Mouse (Mus musculus) brown adipose tissue, adult 24 weeks (tissue): ENCODE results near the gene Synpr. TPM values are rescaled to one million over a fixed set of nuclear protein-coding genes. Genes with fewer than 3 reads are reported as not detected.
A peak's percentile ranks its signal among the peaks of the same experiment; 100 is the strongest.

Source experiments
- H3K27ac ChIP-seq: fragments of 200-500 bp; replicated peaks from 2 replicates; pipeline ENCODE4 v1.5.1; 2012; ENCODE audit warnings: low read depth, mild to moderate bottlenecking, low read length
- H3K4me1 ChIP-seq: fragments of 200-500 bp; 2 replicates; pipeline ENCODE4 v1.6.1; 2012; ENCODE audit warnings: low read length, mixed read lengths; ENCODE audit not compliant: control insufficient read depth, insufficient read depth, insufficient read length
- H3K4me3 ChIP-seq: fragments of 200-500 bp; 2 replicates; pipeline ENCODE4 v1.5.1; 2012; ENCODE audit warnings: low read depth, mild to moderate bottlenecking, low read length, moderate library complexity; ENCODE audit not compliant: insufficient read depth
- polyA plus RNA-seq: library from polyadenylated mRNA; stranded (reverse); fragments of >200 nt; gene quantifications from 2 replicates; pipeline ENCODE4 v1.2.4, GENCODE M21; 2012; ENCODE audit not compliant: missing spikeins, insufficient read depth, insufficient read length

Synpr gene
- polyA plus RNA-seq, 1 experiment: not detected

DNA sequence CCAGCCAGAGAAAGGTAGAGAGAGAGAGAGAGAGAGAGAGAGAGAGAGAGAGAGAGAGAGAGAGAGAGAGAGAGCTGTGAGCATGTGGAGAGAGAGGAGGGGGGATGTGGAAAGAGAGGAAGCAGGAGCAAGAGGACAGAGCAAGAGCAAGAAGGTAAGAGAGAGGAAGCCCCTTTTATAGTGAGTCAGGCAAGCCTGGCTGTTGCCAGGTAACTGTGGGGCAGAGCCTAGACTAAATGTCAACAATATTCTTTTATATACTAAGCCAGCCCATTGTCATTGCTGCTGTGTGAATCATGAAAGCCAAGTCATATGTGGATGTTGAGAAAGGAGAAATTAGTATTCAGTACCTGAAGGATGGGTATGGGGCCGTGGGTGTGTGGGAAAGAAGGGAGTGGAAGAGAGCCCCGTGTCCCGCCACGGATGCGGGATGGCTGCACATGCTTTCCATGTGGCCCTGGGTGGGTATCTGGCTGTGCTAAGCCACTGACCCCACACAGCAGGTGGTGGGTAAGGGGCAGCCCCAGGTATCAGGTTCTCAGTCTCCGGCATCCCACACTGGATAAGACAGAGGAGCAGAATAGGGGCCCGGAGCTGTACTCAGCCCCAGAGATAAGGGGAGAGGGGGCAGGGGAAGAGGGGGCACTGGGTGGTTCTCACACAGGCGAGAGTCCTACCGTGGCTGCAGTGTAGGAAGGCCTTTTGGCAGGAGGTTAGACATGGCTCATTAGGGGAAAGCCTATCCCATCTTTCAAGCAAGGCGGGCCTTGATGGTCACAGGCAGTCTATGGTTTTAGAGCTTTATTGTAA, 48.1 kb downstream of the Synpr start:
- H3K27ac ChIP-seq: no peak overlapping the region
- no peaks in the 10 kb centered on the region for H3K4me1 ChIP-seq

DNA sequence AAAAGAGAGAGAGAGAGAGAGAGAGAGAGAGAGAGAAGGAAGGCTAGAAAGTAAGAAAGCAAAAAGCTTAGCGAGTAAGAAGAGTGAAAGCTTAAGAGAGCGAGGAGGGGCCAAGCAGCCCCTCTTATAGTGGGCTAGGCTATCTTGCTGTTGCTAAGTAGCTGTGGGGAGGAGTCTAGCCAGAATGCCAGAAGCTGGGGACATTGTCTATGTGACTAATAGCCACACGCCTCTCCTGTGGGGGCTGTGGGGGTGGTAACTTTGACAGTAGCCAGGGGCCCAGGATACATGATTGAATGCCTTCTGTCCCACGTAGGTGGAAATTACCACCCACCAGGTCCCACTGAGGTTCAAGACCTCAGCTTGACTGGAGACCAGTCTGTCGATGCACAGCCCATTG, 48.8 kb downstream of the Synpr start:
- H3K27ac ChIP-seq: no peak overlapping the region
- H3K4me1 ChIP-seq: no peaks in the 10 kb centered on the region
- no peak overlapping the region for H3K4me3 ChIP-seq

More for the DNA sequence above, 48.1 kb downstream of the Synpr start:
- no peak overlapping the region for H3K4me3 ChIP-seq

DNA sequence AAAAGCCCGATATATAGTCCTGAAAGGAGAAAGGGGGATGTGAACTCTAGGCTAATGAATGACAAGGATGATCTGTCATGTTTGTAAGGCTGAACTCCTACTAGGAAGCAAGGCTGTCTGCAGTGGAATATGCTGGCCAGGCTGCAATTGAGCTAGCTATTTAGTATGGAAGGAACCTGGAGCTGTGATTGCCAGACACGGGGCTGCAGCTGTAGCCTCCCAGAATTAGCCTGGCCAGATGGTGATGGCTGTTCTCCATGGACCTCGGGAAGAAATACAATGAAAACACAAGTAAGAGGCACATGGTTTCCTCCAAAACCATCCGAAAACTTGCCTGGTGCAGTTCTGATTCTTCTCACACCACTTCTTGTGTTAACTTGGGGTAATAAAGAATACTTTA, 51.6 kb downstream of the Synpr start:
- no peak overlapping the region for H3K27ac ChIP-seq
- no peaks in the 10 kb centered on the region for H3K4me1 ChIP-seq
- no peak overlapping the region for H3K4me3 ChIP-seq

DNA sequence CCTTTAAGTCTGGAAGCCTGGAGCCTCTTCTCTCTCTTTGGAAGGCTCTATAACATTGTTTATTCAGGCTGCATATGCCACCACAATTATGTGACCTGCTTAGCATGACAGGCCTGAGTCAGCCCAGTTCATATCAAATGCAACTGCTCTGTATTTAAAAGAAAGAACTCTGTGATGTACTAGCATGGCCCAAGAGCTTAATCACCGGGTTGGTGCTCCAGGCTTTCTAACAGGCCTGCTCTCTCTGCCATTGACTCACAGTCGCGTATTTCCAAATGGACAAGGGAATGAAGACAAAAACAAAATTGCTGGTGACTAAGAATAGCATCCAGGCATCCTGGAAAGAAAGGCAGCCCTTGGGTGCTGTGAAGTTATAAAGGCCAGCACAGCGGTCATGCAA, 56.1 kb downstream of the Synpr start:
- Histone ChIP-seq H3K4me3 (no peak overlapping the region), H3K27ac (no peak overlapping the region), H3K4me1 (no peaks in the 10 kb centered on the region)

DNA sequence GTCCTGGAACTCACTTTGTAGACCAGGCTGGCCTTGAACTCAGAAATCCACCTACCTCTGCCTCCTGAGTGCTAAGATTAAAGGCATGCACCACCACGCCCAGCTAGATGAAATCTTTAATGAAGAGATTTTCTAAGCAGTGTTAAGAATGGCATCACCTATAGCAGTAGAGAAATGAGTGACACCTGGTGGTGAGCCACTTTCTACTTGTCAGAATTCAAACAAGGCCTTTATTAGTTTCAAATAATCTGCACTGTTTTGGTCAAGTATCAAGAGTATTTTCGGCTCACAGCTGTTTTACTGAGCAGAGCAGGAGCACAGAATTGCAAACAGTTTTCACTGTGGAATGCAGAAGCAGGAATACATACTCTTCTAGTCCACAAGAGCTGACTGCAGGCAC, 59.7 kb downstream of the Synpr start:
- H3K4me1 ChIP-seq: no peaks in the 10 kb centered on the region
- no peak overlapping the region for H3K27ac ChIP-seq
- no peak overlapping the region for H3K4me3 ChIP-seq

DNA sequence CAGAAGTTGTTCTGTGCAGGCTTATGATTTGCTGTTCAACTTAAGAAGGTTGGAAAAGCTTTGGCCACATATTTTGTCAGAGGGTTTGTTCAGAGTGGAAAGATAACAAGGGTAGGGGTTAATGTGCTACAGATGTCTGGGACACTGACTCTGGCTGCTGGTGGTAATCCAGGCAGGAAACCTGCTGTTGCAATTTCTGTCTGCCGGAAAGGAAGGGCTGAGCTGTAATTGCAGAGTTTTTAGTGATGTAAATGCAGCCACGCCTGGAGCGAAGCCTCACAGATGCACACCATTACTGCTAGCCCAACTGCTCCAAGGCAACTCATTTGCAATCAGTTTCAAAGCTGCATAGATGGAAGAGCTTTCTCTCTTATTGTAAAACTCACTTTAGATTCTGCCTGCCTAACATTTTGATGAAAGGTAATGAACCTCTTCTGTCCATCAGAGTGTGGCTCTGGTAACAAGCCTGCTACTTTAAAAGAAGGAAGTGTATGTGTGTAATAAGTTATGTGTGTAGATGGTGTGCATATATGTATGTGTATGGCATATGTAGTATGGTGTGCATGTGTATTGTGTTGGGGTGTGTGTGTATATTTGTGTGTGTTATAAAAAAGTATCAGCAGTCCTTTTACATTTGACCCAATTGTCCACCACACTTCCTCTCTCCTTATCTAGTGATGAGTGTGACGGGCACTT, 64.7 kb downstream of the Synpr start:
- no peak overlapping the region for H3K4me3 ChIP-seq
- no peak overlapping the region for H3K27ac ChIP-seq
- H3K4me1 ChIP-seq: no peaks in the 10 kb centered on the region

DNA sequence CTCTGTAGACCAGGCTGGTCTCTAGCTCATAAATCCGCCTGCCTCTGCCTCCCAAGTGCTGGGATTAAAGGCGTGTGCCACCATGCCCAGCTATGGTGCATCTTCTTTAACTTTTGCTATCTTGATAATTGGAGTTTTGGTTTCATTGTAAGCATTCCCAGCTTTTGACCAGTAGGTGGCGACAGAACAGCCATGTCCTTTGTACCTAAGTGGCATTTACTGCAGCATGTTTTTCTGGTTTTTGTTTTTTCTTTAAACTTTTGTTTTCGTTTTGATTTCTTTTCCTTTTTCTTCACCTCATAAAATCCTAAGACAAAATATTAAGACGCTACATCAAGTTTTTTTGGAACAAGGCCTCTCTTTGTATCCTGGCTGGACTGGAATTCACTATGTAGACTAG, 69.6 kb downstream of the Synpr start:
- no peak overlapping the region for H3K4me3 ChIP-seq
- H3K4me1 ChIP-seq: no peaks in the 10 kb centered on the region
- H3K27ac ChIP-seq: no peak overlapping the region

DNA sequence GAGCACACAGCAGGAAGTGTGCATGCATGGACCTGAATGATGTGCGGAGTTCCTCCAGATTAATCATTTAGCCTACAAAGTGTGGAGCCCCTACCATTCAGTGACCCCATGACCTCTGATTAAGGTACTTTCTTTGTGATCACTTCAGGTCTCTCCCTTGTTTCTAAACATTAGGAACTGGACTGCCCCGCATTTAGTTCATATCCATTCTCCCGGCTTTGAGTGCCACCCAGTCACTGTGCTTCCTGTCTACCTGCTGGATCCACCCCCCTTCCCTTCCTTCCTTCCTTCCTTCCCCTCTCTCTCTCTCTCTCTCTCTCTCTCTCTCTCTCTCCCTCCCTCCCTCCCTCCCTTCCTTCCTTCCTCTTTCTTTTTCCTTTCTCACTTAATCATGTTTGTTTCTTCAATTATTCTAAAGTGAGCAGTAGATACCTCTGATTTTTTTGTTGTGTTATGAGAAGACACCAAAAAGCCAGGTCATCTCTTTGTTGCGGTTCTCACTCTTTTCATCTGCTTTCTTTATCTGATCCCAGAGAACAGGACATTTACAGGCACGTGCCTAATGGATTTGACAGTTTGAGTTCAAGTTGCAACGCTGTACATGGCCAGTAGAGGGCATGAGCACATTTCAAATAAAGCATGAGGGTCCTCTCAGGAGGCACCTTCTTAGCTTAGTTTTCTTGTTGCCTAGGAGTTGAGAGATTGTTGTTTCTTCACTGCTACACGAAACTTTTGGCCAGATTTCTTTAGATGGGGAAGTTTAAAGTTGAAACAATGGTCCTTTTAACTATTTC, 71.2 kb downstream of the Synpr start:
- H3K4me1 ChIP-seq: no peaks in the 10 kb centered on the region
- H3K27ac ChIP-seq: no peak overlapping the region
- H3K4me3 ChIP-seq: no peak overlapping the region

DNA sequence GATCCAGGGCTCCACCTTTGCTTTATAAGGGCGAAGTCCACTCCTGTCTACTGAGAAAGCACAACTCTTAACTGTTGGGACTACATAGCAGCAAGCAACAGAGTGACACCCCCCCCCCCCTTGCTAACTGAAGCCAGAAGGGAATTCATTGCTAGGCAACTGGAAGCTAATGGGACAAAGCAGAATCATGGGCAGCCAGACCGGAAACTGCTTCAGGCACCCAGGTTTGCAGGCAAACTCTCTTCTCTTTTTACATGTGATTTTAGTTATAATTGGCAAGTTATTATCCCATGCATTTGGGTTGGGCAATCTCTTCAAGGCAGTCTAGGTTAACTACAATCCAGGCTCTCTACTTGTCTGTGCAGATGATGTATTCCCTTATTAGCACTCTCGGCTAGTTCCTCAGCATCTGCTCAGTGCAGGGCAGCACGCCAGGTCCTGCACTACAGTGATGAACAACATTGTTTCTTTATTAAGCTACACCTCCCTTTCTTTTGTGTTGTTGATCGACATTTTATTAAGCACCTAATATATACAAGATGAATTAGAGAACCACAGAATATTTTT, 72.6 kb downstream of the Synpr start:
- Histone ChIP-seq H3K4me3 (no peak overlapping the region), H3K4me1 (no peaks in the 10 kb centered on the region), H3K27ac (no peak overlapping the region)

DNA sequence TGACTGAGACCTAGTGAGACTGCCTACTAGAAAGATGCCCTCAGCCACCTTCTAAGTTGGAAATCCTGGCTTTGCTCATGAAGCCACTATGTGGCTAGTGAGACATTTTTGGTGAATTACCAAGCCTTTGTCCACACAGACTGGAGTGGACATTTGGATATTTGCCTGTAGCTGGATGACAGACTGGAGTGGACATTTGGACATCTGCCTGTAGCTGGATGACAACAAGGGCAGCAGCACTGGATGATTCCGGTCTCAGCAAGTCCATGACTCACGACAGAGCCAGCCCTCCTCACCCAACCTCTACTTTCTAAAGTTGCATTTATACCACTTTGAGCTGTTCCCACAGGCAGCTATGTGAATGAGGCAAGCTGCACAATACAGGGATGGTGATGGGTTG, 73.5 kb downstream of the Synpr start:
- H3K4me3 ChIP-seq: no peak overlapping the region
- no peak overlapping the region for H3K27ac ChIP-seq
- H3K4me1 ChIP-seq: no peaks in the 10 kb centered on the region

DNA sequence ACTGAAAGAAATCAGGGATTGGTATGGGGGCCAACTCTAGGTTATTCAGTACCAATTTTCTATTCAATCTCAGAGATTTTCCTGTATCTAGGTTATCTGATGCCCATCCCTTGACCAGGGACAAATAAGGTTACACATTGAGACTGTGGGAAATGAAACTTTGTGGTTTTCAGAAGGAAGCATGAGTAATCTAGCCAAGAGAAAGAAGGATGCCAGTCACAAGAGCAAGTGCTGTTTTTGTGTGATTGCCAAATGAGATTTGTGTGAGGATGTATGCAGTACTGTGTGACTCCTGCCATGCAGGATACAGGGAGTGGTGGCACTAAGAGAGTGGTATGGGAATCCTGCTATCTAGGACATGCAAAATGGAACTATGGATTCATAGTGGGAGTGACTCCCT, 76.6 kb downstream of the Synpr start:
- Histone ChIP-seq H3K27ac (peak overlapping the region; percentile 37; the same call in 1 of the 2 replicates), H3K4me3 (no peak overlapping the region), H3K4me1 (no peaks in the 10 kb centered on the region)

DNA sequence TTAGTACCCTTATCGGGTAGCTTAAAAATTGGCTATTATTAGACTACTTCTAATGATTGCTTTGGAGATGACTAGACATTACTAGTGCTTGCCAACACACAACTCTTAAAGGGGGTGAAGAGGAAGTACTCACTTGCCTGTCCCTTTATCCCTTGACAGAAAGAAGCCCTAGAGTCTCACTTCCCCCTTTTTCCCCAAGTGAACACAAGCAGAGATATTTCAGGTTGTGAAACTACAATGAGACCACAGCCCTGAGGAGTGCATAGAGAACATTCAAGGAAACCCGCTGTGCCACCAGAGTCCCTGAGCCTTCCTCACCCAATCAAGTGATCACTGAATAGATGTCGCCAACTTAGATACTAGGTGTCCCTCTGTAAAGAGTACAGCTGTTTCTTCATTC, 77.1 kb downstream of the Synpr start:
- H3K4me1 ChIP-seq: no peaks in the 10 kb centered on the region
- no peak overlapping the region for H3K27ac ChIP-seq
- no peak overlapping the region for H3K4me3 ChIP-seq

DNA sequence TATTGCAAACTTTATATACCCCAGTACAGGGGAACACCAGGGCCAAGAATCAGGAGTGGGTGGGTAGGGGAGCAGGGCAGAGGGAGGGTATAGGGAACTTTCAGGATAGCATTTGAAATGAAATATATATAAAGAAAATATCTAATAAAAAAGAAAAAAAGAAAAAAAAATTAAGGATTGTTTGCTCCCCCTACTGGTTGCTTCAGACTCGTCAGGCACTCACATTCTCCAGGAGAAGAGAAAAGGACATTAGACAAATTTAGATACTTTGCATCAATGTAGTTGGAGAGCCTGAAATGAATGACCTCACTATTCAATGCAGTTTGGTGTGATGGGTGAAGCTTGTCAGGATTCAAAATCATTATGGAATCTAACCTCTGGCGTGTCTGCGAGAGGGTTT, 83.7 kb downstream of the Synpr start:
- Histone ChIP-seq H3K27ac (no peak overlapping the region), H3K4me3 (no peak overlapping the region), H3K4me1 (no peaks in the 10 kb centered on the region)

DNA sequence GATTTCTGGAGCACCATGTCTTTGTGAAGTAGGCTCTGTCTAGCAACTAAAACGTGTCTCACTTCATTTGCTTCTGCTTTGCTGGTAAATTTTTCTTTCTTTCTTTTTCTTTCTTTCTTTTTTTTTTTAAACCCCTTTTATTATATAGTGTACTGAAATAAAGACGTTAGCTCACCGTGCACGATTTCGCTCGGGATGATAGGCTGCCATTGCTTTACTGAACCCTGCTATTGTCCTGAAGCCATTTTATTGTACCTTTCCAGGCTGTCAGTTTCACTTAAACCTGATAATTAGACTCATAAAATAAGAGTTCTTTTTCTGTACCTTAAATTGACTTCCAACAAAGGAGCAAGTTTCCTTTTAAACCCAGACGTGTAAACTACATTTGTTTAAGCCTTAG, 104.5 kb downstream of the Synpr start:
- H3K27ac ChIP-seq: no peak overlapping the region
- no peak overlapping the region for H3K4me3 ChIP-seq
- H3K4me1 ChIP-seq: no peaks in the 10 kb centered on the region

DNA sequence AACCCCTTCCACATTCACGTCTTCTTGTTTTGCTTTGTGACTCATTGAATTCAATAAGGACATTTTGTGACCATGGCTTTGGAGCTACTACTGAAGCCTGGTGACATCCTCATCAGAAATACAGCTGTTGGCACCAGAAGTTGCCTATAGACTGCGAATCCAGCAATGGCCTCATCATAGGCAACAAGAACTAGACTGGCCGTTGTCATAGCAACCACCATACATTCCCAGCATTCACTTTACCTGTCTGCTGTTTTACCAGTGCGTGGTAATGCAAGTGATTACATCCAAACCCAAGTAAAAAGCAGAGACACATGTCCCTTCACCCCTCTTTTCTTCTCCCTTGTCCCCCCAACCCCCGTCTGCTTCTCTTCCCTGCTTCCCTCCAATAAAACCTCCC, 105.4 kb downstream of the Synpr start:
- no peak overlapping the region for H3K4me3 ChIP-seq
- H3K27ac ChIP-seq: no peak overlapping the region
- no peaks in the 10 kb centered on the region for H3K4me1 ChIP-seq
